Mouse (Mus musculus): ENCODE measurements at regions not wholly inside any gene's neighbourhood (a gene's known extent, or its start where the extent isn't known, plus 50 kb on each side); places are given as distances from the start of the nearest gene placed in this dataset.

DNA sequence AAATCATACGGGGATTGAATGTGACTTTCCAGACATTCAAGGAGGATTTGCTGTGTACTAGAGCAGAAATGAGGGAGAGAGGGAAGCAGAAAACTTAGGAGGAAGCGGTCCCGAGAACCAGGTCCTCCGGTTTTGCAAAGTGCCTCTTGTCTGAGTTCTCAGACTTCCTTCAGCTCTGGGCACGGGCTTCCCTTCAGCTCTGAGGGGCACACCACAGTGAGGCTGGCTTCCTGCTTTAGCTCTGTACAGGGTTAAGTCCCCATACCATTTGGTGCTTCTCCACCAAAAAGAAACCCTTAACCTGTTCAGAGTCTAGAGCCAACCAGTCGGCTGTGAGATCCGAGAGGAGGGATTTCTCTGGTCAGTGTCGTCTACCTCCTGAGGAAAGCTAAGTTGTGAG lies 167.8 kb upstream of the Sh3bp4 start:
- DNase-seq: no peak

DNA sequence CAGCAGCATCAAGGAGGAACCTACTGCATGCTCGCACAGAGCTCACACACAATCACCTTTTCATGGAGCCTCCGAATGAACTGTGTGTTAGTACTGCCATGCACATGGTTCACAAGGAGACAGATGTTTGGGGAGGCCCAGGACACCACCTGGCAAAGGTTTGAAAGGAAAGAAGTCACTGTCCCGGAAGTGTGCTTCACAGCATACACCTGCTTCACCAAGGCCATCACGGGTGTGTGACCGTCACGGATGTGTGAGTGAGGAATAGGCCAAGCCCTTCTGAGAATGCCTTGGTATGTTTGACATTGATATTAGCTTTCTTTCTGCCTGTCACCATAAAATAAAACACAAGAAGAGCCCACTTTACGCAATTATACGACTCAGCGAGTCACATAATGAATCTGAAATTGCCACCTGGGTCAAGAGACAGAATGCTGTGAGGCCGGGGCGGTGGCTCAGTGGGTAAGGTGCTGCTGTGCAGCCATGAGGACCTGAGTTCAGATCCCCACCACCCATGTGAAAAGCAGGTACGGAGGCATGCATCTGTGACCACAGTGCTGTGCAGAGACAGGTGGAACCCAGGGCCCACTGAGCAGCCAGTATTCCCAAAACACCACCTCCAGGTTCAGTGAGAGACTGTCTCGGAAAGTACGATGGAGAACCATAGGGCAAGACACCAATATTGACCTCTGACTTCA lies 162.3 kb upstream of the Sh3bp4 start:
- no peak for DNase-seq

DNA sequence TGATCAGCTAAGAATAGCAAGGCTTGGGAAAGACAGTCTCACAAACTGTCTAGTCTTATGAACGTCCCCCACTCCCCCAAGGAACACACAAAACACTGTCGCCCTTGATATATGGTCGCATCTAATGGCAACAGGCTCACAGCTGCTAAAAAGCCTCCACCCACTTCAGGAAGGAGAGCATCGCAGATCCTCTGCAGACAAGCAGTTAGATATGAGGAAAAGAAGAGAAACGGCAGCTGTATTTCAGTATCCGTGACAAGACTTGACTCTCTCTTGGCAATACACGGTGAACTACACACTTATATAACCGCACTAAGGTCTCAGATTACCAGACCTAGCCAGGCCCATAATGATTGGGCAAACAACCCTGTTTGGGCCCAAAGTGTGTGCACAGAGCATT lies 161.5 kb upstream of the Sh3bp4 start:
- no peak for DNase-seq

DNA sequence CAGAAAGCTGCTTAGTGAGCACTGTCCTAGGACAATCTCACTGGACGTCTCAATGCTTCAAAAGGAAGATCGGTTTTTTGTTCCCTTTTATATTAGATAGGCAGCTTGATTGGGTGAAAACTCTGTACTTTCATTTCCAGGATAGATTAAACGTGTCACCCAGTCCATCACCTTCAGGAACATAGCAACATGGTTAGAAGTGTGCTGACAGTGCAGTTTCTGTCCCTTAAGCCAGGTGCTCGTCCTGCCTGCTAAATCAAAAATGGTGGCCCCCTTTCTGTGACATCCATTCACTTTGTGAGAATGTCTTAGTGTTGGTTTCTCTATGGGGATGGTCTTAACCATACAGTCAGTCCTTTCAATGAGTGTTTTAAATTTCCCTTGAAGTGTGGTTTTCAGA lies 160.9 kb upstream of the Sh3bp4 start:
- no peak for DNase-seq

DNA sequence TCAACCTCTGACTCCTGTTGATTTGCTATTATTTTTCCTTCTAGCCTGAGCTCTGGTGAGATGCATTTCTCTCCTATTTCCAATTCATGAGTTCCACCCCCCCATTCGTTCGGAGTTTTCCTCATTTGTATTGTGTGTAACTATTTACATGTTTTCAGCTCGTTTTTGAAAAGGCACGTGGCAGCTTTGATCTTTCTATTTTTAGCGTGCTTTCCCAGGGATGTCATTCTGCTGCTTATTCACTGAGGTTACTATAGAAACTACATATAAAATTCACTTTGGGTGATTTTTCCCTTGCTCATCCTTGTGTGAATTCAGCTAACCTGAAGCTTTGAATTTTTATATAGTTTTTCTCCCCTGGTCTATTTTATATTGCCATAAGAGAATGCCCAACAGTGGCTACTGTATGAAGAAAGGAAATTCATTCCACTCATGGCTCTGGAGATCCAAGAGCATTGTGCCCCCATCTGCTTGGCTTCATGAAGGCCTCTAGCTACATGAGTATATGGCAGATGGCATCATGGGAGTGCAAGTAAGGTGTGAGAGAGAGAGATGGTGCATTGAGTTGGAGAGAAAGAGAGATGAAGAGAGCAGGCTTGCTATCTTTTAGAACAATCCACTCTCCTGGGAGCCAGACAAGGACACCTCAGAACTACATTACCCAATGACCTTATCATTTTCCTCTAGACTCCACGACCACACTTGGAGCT lies 160.2 kb upstream of the Sh3bp4 start:
- DNase-seq: no peak

GRCm38 (mm10) chr1:88911724-88912123 lies 158.5 kb upstream of the Sh3bp4 start:
- DNase-seq: no peak

DNA sequence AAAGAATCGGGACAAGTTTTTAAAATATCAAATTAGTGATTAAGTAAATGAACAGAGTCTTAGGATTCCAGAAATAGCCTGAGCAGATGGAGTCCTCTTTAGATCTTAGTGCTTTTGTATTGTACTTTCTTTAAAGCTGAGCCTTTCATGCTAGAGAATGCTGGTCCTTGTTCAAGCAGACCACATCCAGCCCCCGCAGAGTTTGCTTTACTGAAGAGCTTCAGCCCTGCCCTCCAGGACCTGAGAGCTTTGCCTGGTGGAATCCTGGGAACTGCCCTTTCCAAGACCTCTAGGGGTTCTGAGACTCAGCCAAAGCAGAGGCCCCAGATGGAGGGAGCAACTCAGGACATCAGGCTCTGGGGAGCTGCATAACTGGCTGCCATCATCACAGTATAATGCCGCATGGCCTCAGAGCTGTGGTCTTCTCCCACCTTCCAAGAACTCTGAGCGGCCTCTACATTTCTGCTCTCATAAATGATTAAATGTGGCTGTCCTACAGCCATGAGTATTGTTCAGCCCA lies 153.6 kb upstream of the Sh3bp4 start:
- no peak for DNase-seq

GRCm38 (mm10) chr1:88921401-88921800 lies 148.8 kb upstream of the Sh3bp4 start:
- no peak for DNase-seq

DNA sequence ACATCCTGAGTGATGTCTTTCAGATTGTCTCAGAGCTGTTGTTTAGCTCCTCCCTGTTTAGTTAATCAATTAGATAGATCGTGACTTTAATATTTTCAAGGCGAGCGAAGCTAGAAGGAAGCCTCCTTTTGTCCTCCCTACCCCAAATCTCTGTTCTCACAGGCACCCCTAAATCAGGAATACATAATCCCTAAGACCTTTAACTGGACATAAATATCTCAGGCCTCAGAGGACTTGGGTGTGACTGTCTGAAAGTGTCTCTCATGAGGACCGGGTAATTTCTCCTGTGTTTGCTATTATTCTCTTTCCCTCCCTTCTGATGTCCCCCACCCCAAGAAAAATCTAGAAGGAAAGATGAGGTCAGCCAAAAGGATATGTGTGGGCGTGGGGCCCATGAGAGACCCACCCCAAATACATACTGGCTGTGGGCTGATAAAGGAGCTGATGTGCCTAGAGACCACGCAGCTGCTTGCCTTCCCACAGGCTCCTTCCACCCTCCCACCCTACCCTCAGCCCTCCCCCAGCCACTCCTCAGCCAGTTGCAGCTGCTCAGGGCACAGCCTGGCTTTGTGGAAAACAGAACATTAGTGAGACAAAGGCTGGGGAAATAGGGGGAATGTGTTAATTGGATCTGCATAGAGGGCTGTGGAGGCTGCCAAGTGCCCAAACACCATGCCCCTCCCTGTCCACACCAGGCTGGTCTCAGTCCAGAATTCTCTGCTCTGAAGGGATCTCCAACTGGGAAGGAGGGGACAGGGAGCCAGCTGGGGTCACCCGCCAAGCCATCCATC lies 146.2 kb upstream of the Sh3bp4 start:
- DNase-seq: peak; percentile 98

DNA sequence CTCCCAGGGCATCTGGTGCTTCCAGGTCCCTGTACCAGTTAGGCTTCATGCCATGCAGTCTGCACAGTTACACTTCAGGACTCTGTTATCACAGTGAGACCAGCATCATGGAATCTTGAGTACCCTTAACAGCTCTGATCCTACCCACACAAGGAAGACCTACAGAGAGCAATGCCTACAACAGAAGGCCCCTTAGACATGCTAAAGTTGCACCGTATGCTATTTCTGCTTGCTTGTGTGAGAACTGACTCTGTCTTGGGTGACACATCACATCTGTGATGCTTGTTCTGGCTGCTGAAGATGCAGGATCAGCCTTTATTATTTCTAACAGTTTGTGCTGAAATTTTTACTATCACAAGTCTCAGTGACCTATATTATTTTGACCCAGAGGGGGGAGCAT lies 135.0 kb upstream of the Sh3bp4 start:
- DNase-seq: no peak

DNA sequence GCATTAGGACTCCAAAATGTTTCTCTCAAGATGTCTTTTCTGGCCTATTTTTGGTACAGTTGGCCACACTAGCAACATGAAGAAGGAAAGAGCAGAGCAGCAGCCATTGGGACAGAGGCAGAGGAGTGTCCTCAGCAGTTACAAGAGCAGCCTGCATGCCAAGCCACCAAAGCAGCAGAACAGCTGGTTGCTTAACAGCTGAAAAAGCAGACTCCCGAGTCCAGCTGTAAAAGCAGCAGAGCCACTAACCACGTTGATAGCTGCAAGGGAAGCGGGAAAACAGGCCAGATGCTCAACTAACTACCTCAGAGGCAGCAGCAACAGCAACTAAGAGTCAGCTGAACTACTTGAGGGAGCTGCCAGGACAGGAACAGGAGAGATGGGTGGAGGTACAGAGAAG lies 134.4 kb upstream of the Sh3bp4 start:
- DNase-seq: no peak

DNA sequence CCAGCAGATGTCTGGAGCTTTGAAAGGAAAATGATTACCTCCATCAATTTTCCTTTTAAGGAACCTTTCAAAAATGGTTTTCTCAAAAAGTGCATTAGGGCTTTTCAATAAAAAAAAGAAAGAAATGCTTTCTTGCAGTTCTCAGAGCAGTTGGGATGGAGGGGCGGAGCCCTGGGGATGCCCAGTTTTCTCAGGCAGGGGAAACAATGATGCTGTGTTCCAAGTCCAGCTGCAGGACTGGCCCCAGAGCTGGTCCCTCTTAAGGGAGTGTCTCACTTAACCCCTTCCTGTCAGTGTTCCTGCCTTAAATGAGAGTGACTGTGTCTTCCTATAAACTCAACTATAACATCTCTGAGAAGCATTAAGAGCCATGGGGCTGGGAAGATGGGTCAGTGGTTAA lies 132.9 kb upstream of the Sh3bp4 start:
- DNase-seq: peak; percentile 89

DNA sequence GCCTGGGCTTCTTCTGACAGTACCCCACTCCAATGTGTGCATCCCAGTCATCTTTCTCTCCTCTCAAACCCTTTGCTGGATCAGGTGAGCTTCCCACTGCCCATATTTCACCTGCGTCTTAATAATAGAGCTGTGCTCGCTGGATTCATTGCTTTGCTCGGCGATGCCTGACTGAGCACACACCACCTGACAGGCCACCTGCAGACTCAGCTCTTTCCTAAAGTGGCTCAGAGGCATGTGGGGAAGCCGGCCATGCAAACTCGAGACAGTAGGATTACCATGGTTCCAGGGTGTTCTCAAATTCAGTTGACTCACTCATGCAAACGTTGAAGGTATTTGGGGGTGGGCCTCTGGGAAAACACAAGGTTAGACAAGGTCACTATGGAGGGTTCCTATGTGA lies 131.8 kb upstream of the Sh3bp4 start:
- DNase-seq: no peak

DNA sequence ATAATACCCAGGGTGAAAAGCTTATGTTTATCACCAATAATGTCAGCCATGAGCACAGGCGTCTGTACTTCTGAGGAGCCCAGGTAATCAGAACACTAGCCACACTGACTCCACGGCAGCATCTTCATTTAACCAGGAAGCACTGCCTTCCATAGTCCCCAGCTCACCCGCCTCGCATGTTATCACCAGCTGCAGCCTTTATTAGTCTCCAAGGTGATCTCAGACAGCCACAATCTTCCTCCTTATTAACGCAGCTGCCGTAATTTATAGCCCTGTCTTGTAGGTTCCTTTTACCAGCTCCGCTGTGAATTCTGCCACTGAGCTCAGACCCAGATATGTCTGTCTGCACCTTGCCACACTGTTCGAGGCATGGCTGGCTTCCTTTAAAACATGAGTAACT lies 127.2 kb upstream of the Sh3bp4 start:
- DNase-seq: no peak

DNA sequence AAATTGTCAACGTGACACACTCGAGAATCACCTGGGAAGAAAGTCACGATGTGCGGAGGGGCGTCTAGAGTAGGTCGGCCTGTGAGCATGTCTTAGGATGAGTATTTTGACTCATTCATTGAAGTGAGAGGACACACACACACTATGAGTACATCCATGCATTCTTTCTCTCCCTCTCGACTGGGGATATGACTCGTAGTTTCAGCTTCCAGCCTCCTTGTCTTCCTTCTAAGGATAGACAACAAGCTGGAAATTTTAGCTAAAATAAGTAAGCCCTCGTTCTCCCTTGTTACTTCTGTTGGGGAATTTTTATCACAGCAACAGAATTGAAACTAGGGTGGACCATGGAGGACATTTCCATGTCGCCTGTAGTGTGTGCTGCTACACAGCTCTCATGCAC lies 124.3 kb upstream of the Sh3bp4 start:
- no peak for DNase-seq

DNA sequence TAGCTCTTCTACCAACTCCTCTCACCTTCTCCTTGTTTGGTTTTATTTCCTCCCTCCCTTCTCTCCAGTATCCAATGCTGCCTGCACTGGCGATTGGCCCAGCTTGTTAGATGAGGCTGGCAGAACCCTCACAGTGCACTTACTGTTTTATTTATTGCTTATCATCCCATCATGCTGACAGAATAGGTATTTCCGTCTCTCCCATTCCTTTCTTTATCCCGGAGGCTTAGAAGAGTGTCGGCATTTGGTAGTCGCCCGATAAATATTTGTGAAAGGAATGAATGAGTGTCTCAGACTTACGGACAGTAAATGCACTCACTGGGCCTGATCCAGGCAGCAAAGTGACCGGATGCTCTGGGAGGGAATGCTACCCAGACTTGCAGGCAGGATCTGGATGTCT lies 123.8 kb upstream of the Sh3bp4 start:
- no peak for DNase-seq

DNA sequence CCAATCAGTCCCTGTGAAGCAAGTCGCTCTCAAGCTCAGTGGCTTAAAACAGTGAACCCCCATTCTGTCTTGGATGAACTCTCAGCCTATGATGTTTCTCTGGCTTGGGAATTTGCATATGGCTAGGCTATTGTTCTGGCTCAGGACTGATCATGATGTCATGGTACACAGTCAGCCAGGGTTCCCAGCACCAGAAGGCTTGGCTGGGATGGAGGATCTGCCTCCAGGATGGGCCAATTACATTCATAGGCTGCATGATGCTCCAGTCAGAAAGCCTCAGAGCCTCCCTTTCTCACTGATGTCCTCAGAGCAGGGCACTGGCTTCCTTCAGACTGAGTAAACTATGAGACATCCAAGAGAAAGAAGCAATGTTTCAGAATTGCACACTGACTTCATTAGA lies 120.3 kb upstream of the Sh3bp4 start:
- DNase-seq: no peak

DNA sequence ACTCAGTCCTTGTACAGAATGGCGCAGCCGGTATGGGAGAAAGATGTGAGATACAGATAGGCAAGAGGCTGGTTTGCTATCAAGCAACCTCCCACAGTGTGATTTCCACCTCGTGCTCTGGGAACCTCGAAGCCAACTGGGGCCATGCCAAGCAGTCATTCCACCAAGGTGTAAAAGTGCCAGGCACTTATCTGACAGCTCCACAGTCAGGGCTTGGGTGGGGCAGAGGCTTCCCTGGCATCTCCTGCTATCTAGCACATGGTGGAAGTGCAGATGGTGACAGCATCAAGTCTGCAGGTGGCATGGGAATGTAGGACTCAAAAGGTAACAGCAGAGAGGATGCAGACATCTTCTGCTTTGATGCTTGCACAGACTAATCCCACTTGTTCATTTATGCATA lies 116.7 kb upstream of the Sh3bp4 start:
- DNase-seq: no peak

- no peak for DNase-seq
Observed at GRCm38 (mm10) chr1:88954784-88955183, 115.4 kb upstream of the Sh3bp4 start.

DNA sequence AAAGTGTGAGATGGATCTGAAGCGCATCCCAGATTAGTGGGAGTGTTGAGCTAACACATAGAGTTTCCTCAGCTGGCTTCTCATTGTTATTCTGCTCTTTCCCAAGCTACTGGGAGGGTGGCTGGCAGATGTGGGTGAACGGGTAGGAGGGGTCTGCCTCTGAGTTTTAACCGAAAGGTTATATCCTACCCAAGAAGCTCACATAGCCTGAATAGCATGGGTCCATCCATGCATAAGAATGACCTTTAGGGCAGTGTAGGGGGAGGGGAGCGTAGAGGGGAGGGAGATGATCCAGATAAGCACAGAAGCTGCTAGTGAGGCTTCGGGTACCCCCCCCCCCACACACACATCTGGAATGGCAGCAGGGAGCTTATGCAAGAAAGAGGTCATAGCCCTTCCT lies 113.2 kb upstream of the Sh3bp4 start:
- no peak for DNase-seq

DNA sequence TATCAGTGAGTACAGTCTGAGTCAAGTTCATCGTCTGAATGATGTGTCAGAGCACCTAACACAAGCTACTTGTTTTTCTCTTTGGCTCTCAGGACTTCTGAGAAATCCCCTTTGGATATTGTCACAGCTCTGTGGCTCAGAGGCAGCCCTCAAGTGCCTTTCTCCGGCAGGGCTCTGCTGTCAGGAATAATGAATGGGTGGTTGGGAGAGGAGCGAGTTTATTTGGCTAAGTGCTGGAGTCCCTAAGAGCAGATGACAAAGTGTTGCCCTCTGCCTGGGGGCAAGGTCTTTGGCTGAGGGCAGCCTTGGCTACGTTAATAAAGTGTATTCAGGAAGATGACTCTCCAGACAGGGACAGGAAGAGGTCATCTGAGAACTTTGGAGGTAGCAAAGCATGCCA lies 110.5 kb upstream of the Sh3bp4 start:
- no peak for DNase-seq

DNA sequence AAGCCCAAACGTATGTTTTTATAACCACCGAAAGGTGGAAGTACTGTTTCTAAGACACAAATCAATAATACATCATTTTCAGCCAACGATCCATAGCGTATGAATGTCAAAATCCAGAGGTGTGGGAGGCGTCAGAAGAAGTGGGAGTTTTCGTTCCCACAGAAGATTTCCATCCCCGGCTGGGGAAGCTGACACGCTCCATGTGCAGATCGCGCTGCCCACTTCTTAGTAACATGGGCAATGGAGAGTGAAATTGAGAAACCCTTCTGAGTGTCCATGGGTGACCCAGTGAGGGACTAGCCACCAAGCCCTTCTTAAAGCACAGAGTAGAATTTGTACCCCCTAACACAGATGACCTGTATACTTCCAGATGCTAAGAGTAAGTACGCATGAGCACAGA lies 110.1 kb upstream of the Sh3bp4 start:
- no peak for DNase-seq

DNA sequence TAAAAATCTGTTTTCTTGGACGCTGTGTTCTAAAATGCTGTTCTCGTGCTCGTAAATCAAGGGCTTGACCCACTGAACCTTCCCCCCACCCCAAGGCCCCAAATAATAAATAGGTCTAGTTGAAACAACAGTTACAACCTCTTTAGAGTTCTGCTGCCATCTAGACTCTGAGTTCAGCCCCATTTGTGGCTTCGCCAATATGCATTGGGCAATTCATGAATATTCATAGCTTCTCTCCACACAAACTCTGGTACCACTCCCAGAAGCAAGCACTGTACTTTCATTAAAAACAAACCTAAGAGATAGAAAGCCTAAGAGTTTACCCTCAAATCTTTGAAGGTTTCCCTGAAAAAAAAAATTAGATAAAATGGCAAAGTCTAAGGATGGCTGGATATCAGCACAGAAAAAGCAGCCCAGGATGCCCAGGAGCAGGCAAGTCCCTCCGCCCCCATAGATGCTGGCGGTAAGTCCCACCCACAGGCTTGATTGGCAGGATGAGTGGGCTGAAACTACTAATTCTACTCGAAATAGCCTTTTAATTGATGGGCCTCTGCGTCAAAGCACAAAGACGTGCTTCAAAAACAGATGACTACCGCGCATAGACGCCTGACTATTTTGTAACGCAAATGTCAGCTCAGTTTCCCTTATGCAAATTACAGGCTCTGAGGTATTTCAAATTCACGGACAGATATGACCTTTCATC lies 106.0 kb upstream of the Sh3bp4 start:
- DNase-seq: no peak

All from retina, postnatal 1 day (tissue).